Mouse (Mus musculus) heart, postnatal 0 days (tissue): Measurements from ENCODE around the gene Arhgap24.

Experiments used
- CTCF ChIP-seq: IDR thresholded peaks from 2 replicates; pipeline ENCODE4 v1.5.1; 2016; ENCODE audit warnings: antibody characterized with exemption, control low read depth, low read depth
- EP300 ChIP-seq: IDR thresholded peaks from 2 replicates; pipeline ENCODE4 v1.6.1; 2016; ENCODE audit warnings: antibody characterized with exemption, low read depth

GRCm38 (mm10) chr5:102576750-102577149 is 95.6 kb downstream of the Arhgap24 start:
- TF ChIP-seq EP300 (no peak), CTCF (no peak)
